Mouse (Mus musculus): ENCODE measurements at regions not wholly inside any gene's neighbourhood (a gene's known extent, or its start where the extent isn't known, plus 50 kb on each side); places are given as distances from the start of the nearest gene placed in this dataset.

DNA sequence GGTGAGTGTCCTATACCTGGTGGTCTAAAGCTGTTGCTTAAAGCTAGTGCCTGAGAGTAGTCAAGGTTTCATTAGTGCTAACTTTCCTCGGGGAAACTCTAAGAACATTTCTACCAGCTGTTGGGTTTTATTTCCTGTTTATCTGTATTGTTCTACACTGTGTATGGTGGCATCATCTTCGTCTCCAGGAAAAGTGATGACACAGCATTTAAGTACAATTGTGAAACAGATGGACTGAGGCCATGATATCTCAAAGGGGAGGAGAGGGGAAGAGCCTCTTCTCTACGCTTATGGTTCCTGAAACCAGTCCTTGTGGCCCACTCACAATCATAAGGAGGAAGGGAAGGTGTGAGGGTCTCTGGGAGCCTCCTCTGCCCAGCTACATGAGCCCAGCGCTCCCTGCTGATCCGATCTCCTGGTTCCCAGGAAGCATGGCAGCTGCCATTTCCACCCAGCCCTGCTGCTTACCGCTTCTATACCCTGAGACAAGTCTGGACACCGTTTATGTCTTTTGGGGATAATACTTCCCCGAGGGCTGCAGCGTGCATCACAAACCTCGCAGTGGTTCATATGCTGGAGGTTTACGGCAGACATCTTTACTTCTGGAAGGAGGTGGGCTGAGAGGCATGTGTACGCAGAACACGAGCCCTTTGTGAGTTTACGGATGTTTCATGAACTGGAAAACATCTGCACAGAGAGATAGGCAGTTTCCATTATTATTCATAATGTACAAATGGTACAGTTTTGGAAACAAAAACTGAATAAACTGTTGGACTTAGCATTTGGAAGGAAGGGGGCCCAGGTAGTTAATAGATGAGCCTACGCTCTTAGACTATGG is 189.6 kb downstream of the Fam43a start:
- intact Hi-C loops (cut with DNase I), result no loop called here
- Histone ChIP-seq H3K27ac (peak overlapping the region; percentile 85), H3K4me3 (no peak overlapping the region)
- no peak for DNase-seq
- no peak for TF ChIP-seq CTCF (IDR thresholded peaks at IDR 0.05)

DNA sequence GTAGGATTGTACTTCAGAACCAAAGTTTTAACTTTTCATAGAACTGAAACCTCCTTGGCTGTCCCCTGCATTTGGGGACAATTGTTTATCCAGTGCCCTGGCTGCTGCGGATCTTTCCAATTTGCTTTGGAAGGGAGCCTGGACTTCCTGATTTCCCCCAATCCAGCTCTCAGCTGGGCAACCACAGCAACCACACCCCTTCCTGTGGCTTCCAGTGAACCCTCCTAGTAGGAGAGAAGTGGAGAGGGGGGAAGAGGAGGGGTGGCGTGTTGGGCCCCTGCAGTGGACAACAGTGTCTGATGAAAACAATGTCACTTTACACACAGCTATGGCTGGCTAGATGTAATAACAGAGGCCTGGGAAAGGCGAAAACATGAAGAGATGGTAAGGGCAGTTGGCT is 190.5 kb downstream of the Fam43a start:
- Histone ChIP-seq H3K4me3 (peak overlapping the region; percentile 25), H3K27ac (peak overlapping the region; percentile 85)
- TF ChIP-seq CTCF (IDR thresholded peaks at IDR 0.05), result no peak
- DNase-seq, result peak; percentile 68
- intact Hi-C loops (cut with DNase I), result loop anchor here (5.0 kb wide), 1 partner anchor 37 kb away; no protein-coding TSS in a partner anchor

DNA sequence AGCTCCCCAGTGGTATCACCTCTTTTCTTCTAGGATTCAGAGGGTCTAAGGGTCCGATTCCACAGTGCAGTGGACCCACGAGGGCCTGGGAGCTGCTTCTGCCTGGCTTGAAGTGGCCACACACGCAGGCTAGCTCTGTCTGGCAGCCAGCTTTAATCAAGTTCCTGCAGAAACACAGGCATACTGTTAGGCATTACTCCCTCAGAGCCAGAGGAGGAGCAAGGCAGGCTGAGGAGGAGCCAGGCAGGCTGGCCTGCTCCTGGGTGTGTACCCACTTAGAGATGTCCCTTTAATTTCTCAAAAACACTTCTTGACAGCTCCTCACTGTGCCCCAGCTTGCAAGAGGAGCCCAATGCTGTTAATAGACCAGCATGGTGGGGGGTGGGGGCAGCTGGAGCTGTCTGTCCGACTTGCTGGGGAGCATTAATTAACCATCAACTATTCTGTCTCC is 191.1 kb downstream of the Fam43a start:
- peak; percentile 59 for DNase-seq
- no peak for TF ChIP-seq CTCF (IDR thresholded peaks at IDR 0.05)
- Histone ChIP-seq H3K27ac (peak overlapping the region; percentile 85), H3K4me3 (peak overlapping the region; percentile 25)
- intact Hi-C loops (cut with DNase I), result loop anchor here (5.0 kb wide), 1 partner anchor 37 kb away; no protein-coding TSS in a partner anchor

DNA sequence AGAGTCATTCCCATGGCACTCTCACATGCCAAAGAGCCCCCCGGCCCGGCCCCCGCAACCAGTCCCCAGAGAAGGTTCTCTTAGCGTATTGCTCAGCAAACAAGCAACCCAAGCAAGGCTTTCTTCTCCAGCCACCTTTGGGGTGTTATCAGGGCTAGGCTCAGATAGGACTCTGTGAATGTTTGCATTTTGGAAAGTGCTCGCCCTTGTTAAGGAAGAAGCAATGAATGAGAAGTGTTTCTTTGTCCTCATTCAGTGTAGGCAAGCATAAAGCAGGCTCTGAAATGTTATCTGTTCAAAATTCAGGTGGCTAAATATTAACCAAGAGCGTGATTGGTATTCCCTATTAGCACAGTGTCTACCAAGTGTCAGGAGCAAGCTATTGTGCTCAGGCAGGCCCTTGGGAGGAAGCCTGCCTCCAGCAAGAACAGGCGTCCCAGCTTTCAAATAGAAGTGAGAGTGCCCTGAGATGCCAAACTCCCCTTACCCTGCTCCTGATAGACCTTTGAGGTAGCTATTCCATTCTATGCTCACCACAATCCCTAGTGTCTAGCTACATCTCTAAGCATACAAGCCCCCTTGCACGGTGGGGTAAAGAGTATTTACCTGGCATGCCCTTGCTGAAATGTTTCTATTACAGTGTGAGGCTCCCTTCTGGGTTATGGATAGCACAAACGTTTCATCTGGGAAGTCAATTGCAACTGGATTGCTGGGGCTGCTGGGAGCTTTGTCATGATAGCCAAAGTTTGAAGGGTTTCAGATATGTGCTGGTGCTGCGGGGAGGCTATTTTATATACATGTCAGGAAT is 191.7 kb downstream of the Fam43a start:
- DNase-seq, result no peak
- no peak for TF ChIP-seq CTCF (IDR thresholded peaks at IDR 0.05)
- no peak overlapping the region for H3K4me3 ChIP-seq
- peak overlapping the region; percentile 85 for H3K27ac ChIP-seq
- intact Hi-C loops (cut with DNase I), result loop anchor here (5.0 kb wide), 1 partner anchor 36 kb away; no protein-coding TSS in a partner anchor

DNA sequence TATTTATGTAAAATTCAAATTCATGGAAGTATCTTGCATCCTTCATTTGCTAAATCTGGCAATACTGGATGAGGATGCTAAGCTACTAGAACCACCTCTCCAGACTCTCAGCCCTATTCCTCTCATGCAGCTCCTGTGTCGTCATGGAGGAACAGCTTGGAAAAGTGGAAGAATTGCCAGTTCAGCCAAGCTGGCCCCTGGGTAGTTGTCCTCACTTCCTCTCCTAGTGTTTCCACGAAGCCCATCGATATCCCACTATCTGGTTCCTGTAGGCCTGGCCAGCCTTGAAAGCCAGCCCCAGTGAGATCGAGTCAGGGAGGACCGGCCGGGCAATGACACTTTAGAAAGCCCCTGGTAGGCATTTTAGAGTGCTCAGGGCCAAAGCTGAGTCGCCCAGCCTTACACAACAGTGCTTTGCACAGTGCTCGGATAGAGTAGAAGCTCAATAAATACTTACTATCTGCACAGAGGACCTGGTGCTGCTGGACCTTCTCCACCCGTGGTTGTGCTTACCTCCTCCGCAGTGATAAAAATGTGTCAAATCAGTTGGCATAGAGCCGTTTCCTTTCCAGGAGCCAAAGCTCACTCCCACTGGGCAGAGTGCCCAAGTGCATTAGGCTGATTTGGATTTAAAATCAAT is 193.3 kb downstream of the Fam43a start:
- H3K4me3 ChIP-seq, result no peak overlapping the region
- intact Hi-C loops (cut with DNase I), result loop anchor here (5.0 kb wide), 1 partner anchor 34 kb away; no protein-coding TSS in a partner anchor
- no peak for DNase-seq
- no peak for TF ChIP-seq CTCF (IDR thresholded peaks at IDR 0.05)
- H3K27ac ChIP-seq, result peak overlapping the region; percentile 85

DNA sequence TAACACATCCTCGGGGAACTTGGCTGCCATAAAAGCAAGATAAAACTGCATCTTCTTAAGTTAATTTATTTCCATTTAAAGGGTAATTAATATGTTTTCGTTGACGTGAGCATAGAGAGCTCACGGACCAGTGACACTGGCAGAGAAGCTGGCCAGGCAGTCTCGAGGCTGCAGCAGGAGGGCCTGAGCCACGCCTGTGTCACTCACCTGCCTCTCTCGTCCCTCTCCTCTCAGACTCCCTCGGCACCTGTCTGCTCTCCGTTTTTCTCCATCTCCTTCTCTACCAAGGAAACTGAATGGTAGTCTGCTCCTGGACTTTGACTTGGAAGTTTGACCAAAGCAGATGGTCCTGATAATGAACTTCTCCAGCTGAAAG is 193.8 kb downstream of the Fam43a start:
- intact Hi-C loops (cut with DNase I), result loop anchor here (5.0 kb wide), 1 partner anchor 34 kb away; no protein-coding TSS in a partner anchor
- Histone ChIP-seq H3K27ac (peak overlapping the region; percentile 85), H3K4me3 (no peak overlapping the region)
- TF ChIP-seq CTCF (IDR thresholded peaks at IDR 0.05), result no peak
- no peak for DNase-seq

DNA sequence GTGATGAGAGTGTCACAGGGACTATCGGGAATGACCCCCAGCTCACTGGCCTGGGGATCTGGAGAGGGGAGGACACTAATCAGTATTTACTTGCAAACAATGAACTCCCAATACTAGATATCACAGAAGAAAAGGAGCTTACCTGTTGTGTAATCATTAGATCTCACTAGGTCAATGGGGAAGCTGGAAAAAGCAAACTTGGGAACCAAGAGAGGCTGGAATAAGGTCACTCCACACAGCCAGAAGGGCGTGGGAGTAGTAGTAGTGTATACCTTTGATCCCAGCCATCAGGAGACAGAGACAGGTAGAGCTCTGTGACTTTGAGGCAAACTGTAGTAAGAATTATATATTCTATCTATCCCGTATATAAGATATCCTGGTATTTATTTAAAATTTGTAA is 194.3 kb downstream of the Fam43a start:
- peak overlapping the region; percentile 85; the same call in 1 of the 2 replicates for H3K27ac ChIP-seq
- TF ChIP-seq CTCF (IDR thresholded peaks at IDR 0.05), result no peak
- intact Hi-C loops (cut with DNase I), result loop anchor here (5.0 kb wide), 1 partner anchor 33 kb away; no protein-coding TSS in a partner anchor

DNA sequence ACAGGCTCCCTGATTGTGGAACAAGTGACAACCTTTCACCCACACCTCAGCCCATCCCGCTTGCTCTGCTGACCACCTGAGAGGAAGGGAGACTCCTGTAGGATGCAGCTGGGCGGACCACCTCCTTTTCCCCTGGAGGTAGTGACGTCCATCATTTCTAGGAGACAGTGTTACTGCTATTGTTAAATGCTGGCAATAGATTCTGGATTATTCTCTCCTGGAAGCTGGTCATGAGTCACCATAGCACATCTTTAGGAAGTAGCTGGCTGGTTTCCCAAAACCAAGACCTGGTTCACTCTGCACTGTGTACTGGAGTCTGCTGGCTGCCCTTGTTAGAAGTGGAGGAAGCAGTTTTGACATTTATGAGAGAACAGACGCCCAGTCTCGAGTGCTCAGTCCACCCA is 196.0 kb downstream of the Fam43a start:
- intact Hi-C loops (cut with DNase I), result no loop called here
- Histone ChIP-seq H3K27ac (peak overlapping the region; percentile 70), H3K4me3 (no peak overlapping the region)
- no peak for TF ChIP-seq CTCF (IDR thresholded peaks at IDR 0.05)
- DNase-seq, result no peak

More for the DNA sequence above, 194.3 kb downstream of the Fam43a start:
- H3K4me3 ChIP-seq, result no peak overlapping the region
- DNase-seq, result no peak

DNA sequence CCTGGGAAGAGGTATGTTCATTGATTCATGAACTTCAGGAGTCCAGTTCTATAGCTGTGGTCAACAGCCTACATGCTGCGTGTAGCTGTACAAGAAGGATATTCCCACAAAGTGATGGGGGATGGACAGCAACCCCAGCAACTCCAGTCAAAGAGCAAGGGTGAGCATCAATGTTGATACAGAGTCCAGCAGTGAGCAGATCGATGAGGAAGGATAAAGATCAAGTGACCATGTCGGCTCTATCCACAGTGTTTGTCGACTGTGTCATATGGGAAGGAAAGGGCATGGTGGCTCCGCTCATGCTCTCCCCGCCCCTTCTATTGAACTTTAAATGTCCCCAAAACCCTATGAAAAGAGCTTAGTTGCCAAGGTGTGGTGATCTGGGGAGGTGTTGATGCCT is 196.6 kb downstream of the Fam43a start:
- peak overlapping the region; percentile 58 for H3K27ac ChIP-seq

DNA sequence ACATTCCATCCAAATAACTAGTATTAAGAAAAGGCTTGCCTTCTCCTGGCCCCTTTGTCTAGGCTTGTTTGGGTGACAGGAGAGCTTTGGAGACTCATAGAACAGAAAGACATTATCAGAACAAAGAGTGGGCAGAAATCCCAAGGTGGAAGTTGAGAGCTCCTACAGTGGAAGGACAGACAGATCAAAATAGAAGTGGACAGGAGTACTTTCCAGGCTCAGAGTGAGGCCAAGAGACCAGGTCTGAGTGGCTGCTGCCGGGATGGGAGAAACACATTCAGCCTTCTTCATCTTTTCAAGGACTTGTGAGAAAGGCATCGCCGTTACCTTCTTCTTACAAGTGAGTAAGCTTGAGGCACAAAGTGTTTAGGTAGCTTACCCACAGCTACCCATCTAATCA is 197.5 kb downstream of the Fam43a start:
- no peak overlapping the region for H3K27ac ChIP-seq
- no peak overlapping the region for H3K4me3 ChIP-seq
- intact Hi-C loops (cut with DNase I), result no loop called here
- TF ChIP-seq CTCF (IDR thresholded peaks at IDR 0.05), result no peak
- no peak for DNase-seq

More for the DNA sequence above, 196.6 kb downstream of the Fam43a start:
- no peak overlapping the region for H3K4me3 ChIP-seq
- intact Hi-C loops (cut with DNase I), result no loop called here
- DNase-seq, result no peak
- no peak for TF ChIP-seq CTCF (IDR thresholded peaks at IDR 0.05)

DNA sequence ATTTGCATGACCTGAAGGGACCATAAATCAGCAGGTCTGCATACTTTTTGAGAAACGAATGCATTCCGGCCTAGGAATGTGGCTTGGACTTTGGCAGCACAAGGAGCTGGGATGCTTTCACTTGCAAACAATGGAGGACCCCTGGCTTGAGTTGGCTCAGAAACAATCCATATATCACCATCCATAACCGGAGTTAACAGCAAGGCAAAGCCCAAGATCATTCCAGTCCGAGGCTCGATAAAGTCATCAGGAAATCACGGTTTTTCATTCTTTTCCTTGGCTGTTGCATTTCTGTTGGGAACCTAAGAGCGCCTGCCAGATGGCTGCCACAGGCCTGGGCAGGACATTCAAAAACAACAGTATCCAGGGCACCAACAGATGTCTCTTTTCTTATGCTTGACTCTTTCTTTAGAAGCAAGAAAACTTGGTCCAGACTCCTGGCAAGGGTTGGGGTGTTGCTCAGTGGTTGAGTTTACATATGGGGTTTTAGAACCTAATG is 198.5 kb downstream of the Fam43a start:
- intact Hi-C loops (cut with DNase I), result no loop called here
- TF ChIP-seq CTCF (IDR thresholded peaks at IDR 0.05), result no peak
- H3K27ac ChIP-seq, result no peak overlapping the region

DNA sequence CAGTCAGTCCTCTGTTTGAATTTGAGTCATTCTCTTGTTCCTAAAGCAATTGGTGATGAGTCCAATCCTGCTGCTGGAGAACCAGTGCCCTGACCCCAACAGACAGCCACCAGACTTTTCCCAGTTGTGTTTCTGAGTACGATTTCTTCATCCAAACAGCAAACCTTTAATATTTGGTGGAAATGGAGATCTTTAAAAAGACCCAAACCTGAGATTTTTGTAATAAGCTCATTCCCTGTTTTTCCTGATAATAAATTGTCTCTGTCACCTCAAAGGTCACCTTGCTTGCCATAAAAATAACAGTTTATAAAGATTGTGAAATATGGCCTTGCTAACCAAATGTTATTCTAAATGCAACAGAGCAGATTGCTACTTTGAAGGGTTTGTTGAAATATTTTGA is 199.0 kb downstream of the Fam43a start:
- TF ChIP-seq CTCF (IDR thresholded peaks at IDR 0.05), result no peak
- intact Hi-C loops (cut with DNase I), result no loop called here
- no peak for DNase-seq
- Histone ChIP-seq H3K27ac (no peak overlapping the region), H3K4me3 (no peak overlapping the region)

More for the DNA sequence above, 198.5 kb downstream of the Fam43a start:
- no peak for DNase-seq
- H3K4me3 ChIP-seq, result no peak overlapping the region
